Mouse (Mus musculus): ENCODE results near the gene Csnk2a2.

Gene Csnk2a2

DNA sequence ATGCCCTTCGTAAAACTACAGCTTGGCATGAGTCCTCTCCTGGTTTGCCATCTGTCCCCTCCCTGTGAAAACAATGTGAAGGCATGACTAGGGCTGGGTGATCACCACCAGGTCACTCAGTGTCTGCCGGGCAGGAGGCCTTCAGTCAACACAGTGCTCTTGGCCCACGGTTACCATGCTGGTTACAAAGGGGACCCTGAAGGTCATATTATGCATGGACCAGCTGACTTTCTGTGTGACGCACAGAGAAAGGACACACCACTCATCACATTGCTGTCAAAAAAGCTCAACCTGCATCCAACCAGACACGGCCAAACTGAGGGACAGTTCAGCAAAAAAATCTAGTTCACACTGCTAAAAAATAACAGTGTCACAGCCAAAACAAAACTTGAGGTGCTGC, at the start of gene Csnk2a2:
Csnk2a2 (minus strand) TSS at position 34 of the 400 bp plus-strand sequence.
- no peak for DNase-seq (ENCODE audit: low spot score)

DNA sequence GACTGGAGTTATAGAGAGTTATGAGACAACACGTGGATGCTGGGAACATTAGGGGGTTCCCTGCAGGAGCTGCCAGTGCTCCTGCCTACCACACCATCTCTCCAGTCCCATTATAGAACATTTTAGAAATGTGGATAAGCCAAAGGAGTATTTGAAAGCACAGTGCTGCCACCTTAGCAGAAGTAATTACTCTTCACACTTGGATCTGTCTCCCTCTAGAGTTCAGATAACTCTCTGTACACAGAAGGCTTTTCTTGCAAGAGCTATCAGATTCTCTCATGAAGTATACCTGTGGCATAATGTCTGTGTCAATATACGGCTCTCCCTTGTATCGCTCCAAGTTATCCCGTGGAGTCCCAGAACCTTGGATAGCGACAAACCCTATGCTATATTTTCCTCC, 49.6 kb upstream of the Csnk2a2 start:
- DNase-seq (ENCODE audit: low spot score), result no peak

DNA sequence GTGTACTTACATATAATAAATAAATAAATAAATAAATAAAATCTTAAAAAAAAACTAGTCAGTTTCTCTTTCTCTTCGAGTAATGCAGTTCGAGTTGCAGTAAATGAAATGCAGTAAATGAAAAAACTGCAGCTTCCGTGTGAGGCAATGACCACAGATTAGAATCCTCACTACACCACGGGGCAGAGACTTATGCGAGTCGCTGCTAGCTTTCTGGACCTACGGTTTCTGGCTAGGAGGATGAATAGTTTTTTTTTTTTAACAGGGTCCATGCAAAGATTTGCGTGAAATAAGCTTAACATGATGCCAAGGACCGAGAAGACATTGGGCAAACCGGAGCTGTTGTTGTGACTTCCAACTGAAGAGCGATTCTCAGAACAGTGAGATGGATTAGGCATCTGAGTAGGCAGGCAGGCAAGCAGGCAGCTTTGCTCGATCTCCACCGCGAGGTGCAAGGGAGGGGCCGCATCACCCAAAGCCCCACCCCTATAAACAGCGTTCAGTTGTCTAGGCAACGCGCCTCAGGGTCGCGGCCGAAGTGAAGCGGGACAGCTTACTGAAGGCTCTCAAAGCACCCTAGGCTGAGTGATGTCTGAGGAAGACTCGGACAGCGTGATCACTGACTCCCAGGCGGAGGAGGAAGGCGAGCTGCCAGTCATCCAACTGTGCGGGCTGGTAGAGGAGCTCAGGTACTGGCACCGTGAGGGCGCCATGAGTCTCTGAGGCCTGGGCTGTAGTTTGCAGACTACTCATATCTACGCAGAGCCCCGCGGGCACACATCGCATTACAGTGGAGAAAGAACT, 43.9 kb upstream of the Csnk2a2 start, which contains the start of gene Ccdc113:
Ccdc113 (plus strand) TSS at position 502 of the 804 bp plus-strand sequence.
- DNase-seq (ENCODE audit: low spot score), result peak; percentile 2

DNA sequence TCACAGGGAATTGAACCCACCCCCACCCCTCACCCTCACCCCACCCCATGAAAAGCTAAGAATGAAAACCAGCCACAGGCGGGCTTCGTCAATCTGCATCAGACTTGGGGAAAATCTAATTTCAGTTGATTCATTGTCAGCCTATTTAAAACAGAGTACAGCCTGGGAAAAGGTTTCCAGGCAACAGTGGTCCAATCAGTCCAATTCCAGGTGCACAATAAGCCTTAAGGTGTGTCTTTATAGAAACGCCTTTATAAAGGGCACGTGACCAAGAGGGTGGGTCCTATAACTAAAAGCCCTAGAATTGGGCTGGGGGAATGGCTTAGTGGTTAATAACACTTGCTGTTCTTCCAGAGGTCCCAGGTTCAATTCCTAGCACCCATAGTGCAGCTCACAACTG, 42.4 kb upstream of the Csnk2a2 start:
- DNase-seq (ENCODE audit: low spot score), result no peak

- DNase-seq (ENCODE audit: low spot score), result no peak
Measured at GRCm38 (mm10) chr8:95528750-95529310, 39.0 kb upstream of the Csnk2a2 start.

GRCm38 (mm10) chr8:95528194-95528593, 38.4 kb upstream of the Csnk2a2 start:
- DNase-seq (ENCODE audit: low spot score), result no peak

DNA sequence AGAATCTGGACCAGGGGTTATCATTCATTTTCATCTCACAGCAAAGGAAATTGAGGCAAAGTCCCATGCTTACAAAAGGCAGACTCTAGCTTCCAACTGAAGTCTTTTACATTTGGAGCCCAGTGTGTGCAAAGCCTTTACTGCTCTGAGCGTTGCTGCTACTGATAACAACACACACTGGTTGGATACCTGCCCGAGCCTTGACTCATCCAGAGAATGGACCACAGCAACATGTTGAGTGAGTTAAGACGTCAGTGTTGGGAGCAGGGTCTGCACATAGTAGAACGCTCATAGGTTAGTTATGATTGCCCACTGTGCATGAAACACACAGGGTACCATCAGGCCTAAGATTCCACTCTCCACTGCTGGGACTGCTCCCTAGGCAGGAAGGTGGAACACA, 34.2 kb upstream of the Csnk2a2 start:
- no peak for DNase-seq (ENCODE audit: low spot score)

- DNase-seq (ENCODE audit: low spot score), result no peak
Measured at GRCm38 (mm10) chr8:95516928-95517327, 27.1 kb upstream of the Csnk2a2 start.

GRCm38 (mm10) chr8:95513219-95513618, 23.4 kb upstream of the Csnk2a2 start:
- DNase-seq (ENCODE audit: low spot score), result no peak

DNA sequence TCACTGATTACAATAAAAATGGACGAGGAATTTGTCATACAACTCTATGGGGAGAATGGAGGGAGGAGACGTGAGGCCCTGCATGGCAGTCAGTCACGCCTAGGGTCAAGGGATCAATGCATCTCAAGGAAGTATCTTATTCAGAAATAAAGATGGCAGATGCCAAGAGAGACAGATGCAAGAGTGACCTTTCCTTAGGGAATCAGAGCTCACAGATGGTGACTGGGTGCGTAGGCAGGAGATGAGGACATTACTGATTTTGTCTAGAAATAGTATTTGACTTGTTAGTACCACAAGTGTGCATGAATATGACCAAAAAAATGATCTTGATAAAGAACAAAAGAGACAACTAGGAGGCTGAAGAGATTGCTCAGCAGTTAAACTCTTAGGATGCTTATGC, 22.4 kb upstream of the Csnk2a2 start:
- no peak for DNase-seq (ENCODE audit: low spot score)

DNA sequence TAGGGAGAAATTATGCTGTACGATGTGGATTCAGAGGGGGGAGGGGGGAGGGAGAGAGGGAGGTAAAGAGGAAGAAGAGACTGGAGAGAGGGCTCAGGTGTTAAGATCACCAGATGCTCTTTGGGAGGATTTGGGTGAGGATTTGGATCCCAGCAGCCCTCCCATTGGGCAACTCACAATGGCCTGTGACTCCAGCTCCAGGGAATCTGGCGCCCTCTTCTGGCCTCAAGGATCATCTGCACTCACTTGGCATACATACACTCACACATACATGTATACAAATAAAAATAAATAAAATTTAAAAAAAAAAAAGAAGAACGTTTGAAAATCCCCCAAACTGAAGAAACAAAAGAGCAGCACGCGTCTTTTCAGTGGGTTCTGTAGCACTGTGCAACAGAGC, 16.4 kb upstream of the Csnk2a2 start:
- no peak for DNase-seq (ENCODE audit: low spot score)

GRCm38 (mm10) chr8:95505606-95506005, 15.8 kb upstream of the Csnk2a2 start:
- DNase-seq (ENCODE audit: low spot score), result no peak

DNA sequence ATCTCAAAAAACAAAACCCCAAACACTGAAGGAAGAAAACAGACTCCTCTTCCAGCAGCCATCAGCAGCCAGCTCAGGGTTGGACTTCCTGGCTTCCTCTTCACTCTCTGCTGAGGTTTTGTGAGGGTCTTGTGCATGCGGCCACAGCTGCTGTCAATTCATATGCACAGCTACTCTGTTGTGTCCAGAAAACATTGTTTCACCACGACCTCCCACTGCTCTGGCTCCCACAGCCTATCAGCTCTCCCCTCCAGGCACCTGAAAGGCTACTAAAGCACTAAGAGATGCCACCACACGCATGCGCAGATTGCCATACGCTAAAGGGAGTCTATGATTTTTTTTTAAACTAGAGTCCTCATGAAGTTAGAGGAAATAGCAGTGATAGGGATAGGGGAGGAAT, 15.0 kb upstream of the Csnk2a2 start:
- no peak for DNase-seq (ENCODE audit: low spot score)

GRCm38 (mm10) chr8:95502431-95502830, 12.6 kb upstream of the Csnk2a2 start:
- DNase-seq (ENCODE audit: low spot score), result no peak

- DNase-seq (ENCODE audit: low spot score), result no peak
Measured at GRCm38 (mm10) chr8:95500436-95500835, 10.6 kb upstream of the Csnk2a2 start.

- DNase-seq (ENCODE audit: low spot score), result no peak
Measured at GRCm38 (mm10) chr8:95499266-95500064, 9.6 kb upstream of the Csnk2a2 start.

- DNase-seq (ENCODE audit: low spot score), result no peak
Measured at GRCm38 (mm10) chr8:95497821-95498220, 8.0 kb upstream of the Csnk2a2 start.

GRCm38 (mm10) chr8:95496420-95496819, 6.6 kb upstream of the Csnk2a2 start:
- DNase-seq (ENCODE audit: low spot score), result no peak

DNA sequence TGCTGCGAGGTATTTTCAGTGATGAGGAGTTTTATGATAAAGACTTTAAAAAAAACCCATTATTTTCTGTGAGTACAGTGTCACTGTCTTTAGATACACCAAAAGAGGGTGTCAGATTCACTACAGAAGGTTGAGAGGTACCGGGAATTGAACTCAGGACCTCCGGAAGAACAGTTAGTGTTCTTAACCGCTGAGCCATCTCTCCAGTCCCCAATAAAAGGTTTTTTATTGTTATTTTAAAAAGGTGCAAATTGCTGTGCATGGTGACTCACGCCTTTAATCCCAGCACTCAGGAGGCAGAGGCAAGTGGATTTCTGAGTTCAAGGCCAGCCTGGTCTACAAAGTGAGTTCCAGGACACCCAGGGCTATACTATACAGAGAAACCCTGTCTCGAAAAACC, 5.6 kb upstream of the Csnk2a2 start:
- DNase-seq (ENCODE audit: low spot score), result no peak

DNA sequence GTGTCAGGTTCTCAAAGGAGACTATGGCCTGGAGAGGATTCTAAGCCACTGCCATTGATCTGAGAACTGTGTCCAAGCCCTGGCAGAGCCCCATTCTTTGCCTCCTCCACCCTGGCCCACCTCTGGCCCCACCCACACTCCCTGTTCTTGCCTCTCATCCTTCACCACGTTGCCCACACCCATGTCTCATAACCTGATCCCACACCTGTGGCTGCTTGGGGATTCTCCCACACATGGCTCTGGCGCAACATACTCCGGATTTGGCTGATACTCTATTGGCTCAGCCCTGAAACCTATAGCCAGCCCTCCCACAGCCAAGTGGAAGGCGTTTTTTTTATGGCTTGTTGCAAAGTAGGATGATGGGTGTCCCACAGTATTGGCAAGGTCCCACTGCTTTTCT, 2.2 kb upstream of the Csnk2a2 start:
- no peak for DNase-seq (ENCODE audit: low spot score)

DNA sequence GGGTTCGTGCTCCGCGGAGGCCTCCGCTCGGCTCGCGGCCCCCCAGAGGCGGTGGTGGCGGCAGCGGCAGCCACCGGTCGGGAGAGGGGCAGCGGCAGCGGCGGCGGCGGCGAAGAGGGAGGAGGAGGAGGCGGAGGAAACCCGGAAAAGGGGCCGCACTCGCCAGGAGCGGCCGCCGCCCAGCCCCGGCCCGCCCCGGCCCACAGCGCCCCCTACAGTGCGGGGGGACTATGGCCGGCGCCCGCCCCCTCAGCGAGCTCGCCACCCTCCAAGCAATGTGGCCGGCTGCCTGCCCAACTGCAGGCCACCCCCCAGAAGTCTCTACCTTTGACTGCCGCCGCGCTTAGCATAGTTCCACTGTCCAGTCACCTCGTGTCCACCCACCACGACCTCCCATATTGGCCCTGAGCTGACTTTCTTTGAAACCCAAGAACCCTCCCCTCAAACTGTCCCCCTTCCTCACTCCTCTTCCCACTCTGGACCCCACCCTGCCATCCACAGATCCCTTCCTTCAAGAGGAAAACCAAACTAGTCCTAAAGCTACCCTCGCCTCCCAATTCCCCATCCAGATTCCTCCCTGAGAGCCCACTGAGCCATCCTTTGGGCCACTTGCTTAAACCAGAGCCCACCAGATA, 1.0 kb downstream of the Csnk2a2 start:
- peak; percentile 77 for DNase-seq (ENCODE audit: low spot score)

Data from spleen, adult 12 weeks (tissue).